Mouse (Mus musculus) gastrocnemius, adult 8-10 months (tissue): ENCODE data around the gene Itsn1. TPM values are rescaled to one million over a fixed set of nuclear protein-coding genes. Genes with fewer than 3 reads are reported as not detected.

ENCODE experiments used
- DNase-seq, 2 experiments: peaks; one replicate each; pipeline ENCODE4 v3.0.0; 2022; ENCODE audit warnings: low spot score in 2 of 2
- total RNA-seq, 4 experiments: library from RNA; stranded (reverse); gene quantifications; 2 replicates each; pipeline ENCODE4 v1.2.4; 2022

Itsn1 gene
- total RNA-seq, 4 experiments from 2014 or later, result 64.0 to 77.0 (median 70.7) TPM

GRCm38 (mm10) chr16:91867672-91868071 is 138.6 kb downstream of the Itsn1 start:
- DNase-seq, result no peak

GRCm38 (mm10) chr16:91868943-91869911 is 140.1 kb downstream of the Itsn1 start:
- no peak for DNase-seq

GRCm38 (mm10) chr16:91870158-91870582 is 141.1 kb downstream of the Itsn1 start:
- no peak for DNase-seq

GRCm38 (mm10) chr16:91871188-91871587 is 142.1 kb downstream of the Itsn1 start:
- DNase-seq, result no peak

- no peak for DNase-seq
Measured at GRCm38 (mm10) chr16:91873695-91874094, 144.6 kb downstream of the Itsn1 start.

- peak; percentile 58 to 79 for DNase-seq
Measured at GRCm38 (mm10) chr16:91875567-91876344, 146.7 kb downstream of the Itsn1 start.

GRCm38 (mm10) chr16:91876457-91876856 is 147.4 kb downstream of the Itsn1 start:
- no peak for DNase-seq

- no peak for DNase-seq
Measured at GRCm38 (mm10) chr16:91879101-91879500, 150.0 kb downstream of the Itsn1 start.

GRCm38 (mm10) chr16:91880869-91881767 is 152.0 kb downstream of the Itsn1 start:
- no peak for DNase-seq

GRCm38 (mm10) chr16:91882168-91882859 is 153.2 kb downstream of the Itsn1 start:
- no peak for DNase-seq

GRCm38 (mm10) chr16:91883636-91884035 is 154.6 kb downstream of the Itsn1 start:
- no peak for DNase-seq

GRCm38 (mm10) chr16:91884196-91884595 is 155.1 kb downstream of the Itsn1 start:
- DNase-seq, result no peak

- no peak for DNase-seq
Measured at GRCm38 (mm10) chr16:91885389-91886122, 156.5 kb downstream of the Itsn1 start.

GRCm38 (mm10) chr16:91888368-91888767 is 159.3 kb downstream of the Itsn1 start:
- no peak for DNase-seq

GRCm38 (mm10) chr16:91889831-91890230 is 160.8 kb downstream of the Itsn1 start:
- DNase-seq, result no peak

GRCm38 (mm10) chr16:91891218-91891617 is 162.1 kb downstream of the Itsn1 start:
- DNase-seq, result no peak

GRCm38 (mm10) chr16:91896426-91896830 is 167.3 kb downstream of the Itsn1 start:
- no peak for DNase-seq

GRCm38 (mm10) chr16:91898850-91899848 is 170.1 kb downstream of the Itsn1 start:
- peak in 1 of 2 experiments; percentile 62 for DNase-seq
